Mouse (Mus musculus) granulocyte monocyte progenitor cell, adult 5-6 weeks (primary cell): ENCODE measurements around the gene Itgb7. TPM values are rescaled to one million over a fixed set of nuclear protein-coding genes. Genes with fewer than 3 reads are reported as not detected.
"Not testable (repeated sequence)": the region's sequence is repeated elsewhere in the genome, so short reads cannot be mapped to it uniquely, and the experiment has no call there.

ENCODE experiments used
- ATAC-seq: replicated peaks from 2 replicates; pipeline ENCODE4 v1.8.0; 2016; ENCODE audit warnings: mild to moderate bottlenecking, moderate TSS enrichment, inconsistent platforms; ENCODE audit not compliant: poor library complexity, severe bottlenecking
- total RNA-seq, 2 experiments: library from RNA; stranded (forward) in 1 of 2; stranded (reverse) in 1 of 2; fragments of 200-712, 200-1000 nt in 1 of 2; fragments of >200 nt in 1 of 2; fragmentation: Nextera tagmentation in 1 of 2; gene quantifications; 2 replicates each; pipeline ENCODE4 v1.2.3; 2014 to 2017

Itgb7 gene
- total RNA-seq, 2 experiments from 2014 or later, result 15.2 to 42.7 TPM

DNA sequence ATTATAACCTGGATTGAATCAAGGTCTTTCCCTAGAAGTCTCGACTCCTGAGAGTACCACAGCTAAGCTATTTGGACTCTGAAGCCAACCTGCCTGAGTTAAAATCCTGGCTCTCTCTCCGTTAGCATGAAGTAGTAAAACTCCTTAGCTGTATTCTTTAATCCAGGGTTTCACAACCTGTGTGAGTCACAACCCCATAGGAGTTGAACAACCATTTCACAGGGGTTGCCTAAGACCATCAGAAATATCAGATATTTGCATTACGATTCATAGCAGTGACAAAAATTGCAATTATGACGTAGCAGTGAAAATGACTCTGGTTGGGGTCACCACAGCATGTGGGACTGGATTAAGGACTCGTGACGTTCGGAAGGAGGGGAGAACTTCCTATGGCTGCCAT is 1.0 kb upstream of the Itgb7 start:
- peak; percentile 43 for ATAC-seq

DNA sequence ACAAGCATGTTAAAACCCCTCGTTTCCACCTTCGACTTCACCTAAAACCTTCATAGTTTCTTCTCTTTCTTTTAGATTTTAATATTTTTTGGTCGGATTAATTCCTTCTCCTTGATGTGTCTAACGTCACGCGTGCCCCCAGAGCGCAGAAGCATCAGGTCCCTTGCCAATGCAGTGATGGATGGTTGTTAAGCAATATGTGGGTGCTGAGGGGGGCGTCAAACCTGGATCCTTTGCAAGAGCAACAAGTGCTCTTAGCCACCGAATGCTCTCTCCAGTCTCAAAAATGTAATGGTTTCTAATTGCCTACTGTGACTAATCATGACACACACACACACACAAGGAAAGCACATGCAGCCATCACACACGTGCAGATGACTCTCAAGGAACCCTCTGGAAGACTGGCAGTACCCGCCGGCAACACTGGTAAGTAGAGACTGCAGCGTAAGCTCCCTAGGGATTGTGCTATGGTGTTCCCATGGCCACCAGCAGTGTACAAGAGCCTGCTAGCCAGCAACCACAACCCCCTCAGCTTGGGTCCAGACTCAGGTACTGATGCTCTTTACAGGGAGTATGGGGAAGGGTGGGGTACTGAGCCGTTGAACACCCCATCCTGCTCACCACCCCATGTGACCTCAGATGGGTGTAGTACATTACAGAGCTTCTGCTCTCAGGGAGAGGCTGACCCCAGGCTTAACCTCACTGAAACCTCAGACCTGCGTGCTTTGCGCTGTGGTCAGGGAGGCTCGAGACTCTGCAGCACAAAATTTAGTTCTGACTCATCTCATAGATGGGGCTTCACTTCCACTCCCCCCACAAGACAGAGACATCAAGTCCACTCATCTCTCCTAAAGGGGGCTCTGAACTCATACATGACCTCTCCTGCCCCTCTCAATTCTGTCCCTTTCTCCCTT is 1.1 kb downstream of the Itgb7 start:
- ATAC-seq, result peak; percentile 57

DNA sequence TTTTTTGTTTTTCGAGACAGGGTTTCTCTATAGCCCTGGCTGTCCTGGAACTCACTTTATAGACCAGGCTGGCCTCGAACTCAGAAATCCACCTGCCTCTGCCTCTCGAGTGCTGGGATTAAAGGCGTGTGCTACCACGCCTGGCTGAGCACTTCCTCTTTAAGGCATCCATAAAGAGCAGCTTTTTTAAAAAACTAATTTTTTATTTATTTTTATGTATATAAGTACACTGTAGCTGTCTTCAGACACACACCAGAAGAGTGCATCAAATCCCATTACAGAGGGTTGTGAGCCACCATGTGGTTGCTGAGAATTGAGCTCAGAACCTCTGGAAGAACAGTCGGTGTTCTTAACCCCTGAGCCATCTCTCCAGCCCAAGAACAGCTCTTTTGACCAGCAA is 6.1 kb downstream of the Itgb7 start:
- ATAC-seq, result not testable (repeated sequence)

DNA sequence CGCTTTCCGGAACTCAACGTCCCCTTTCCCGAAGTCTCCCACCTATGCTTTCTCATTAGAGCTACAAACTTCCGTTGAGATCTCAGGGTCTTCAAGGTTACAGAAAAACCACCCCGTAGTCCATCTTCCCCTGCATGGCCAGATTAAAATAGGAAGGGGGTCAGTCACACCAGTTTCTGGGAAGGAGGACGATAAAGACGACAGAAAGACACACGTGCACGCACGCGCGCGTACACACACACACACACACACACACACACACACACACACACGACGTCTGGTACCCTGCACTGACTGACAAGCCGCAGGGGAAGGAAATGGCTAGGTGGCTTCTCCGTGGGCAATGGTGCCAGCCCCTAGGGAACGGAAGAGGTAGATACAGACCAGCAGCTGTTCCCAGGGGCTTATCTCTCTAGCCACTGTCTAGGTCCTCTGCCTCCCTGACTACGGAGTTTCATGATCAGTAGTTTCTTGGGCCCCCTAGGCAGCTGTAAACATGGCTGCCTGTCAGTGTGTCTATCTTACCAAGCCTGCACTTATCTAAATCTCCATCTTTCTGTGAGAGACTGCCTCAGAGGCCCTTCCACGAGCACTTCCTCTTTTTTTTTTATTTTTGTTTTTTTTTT is 6.6 kb downstream of the Itgb7 start:
- ATAC-seq, result peak; percentile 75

DNA sequence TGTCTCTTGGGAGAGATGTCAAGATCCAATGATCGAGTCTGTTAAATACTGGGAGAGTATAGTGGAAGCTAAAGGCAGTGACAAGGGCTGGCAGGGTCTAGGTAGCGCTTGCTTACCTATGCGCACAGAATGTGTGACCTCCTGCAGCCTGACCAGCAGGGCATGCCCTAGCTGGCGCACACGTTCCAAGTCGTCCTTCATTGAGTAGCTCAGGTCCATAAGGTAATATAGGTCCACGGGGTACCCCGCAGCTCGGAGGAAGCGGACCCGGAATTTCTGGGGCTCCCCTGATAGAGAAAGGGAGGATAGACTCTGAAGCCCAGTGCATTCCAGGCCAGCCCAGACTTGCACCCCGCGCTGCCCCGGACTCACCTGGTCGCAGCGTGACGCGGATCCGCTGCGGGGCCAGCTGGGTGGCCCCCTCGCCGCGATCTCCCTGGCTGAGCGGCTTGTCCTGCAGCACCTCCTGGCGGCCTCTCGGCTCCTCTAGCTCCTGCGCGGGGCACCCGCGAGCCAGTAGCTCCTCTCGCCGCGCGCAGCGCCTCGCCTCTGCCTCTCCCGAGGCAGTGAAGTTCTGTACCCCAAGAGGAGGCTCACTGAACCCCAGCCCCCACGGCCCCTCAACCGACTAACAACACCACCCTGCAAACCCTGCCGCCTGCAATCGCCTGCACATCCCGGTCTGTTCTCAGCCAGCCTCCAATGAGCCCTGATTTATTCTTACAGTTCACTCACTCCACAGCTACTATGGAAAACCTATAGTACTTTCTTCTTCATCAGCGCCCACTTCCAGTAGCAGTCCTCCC is 7.4 kb downstream of the Itgb7 start:
- ATAC-seq, result peak; percentile 84

DNA sequence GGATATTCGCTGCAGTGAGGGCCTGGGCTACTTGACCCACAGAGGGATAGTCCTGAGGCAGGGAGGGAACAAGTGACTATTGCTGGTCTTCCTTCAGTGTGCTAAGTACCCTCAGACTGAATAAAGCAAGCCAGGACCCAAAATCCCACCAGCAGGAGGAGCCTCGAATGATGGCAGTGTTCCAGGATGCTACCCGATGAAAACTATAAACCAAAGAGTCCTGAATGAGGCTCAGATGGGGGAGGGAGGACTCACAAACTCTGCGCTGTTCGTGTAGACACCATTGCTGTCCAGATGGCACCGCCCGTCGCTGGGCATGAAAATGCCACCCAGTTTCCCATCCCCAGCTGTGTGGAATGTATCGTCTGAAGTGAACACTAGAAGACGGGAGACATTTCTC is 9.4 kb downstream of the Itgb7 start:
- ATAC-seq, result no peak

DNA sequence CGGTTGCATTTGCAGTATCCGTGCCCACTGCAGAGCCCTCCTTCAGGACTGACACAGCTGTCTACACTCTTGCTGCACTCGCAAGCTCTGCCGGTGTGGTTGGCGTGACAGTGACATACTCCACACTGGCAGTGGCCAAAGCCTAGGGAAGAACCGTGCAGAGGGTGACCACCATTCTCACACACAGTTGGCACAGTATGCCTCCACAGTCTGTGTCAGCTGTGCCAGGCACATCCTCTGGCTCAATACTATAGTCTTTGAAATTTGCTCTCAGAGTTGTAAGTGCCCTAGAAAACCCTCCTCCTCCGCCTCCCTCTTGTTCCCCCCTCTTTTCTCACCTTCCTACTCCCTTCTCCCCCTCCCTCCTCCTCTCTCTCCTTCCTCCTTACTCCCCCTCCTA is 14.4 kb downstream of the Itgb7 start:
- ATAC-seq, result no peak

DNA sequence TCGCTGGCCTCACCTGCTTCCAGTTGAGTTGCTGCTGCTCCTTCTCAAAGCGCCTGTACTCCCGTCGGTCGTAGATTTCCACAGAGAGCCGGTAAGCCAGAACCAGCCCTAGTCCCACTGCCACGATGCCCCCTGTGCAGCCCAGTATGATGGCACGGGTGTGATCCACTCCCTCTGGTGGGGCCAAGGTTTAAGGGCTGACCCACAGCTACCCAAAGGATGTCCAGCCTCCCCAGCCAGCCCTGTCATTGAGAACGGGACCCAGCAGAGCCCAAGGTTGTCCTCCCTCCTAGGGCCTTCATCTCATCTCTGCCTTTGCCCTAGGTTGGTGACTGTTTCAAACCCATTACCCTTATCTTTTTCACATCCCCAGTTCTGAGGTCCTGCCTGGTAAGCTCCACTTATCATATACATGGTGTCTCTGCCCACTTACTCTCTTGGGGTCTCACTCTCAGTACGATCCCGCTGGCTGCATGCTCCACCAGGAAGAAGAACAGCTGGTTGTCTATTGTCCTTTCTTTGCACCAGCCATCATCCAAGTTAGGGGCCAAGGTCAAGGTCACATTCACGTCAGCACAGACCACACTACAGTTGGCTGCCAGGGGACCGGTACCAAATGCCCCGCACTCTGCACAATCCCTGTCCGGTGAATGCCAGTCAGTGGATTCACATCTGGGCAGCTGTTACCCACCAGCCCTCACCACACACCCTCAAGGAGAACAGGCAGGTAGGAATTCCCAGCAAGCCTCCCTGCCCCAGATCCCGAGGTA is 15.1 kb downstream of the Itgb7 start:
- ATAC-seq, result no peak

DNA sequence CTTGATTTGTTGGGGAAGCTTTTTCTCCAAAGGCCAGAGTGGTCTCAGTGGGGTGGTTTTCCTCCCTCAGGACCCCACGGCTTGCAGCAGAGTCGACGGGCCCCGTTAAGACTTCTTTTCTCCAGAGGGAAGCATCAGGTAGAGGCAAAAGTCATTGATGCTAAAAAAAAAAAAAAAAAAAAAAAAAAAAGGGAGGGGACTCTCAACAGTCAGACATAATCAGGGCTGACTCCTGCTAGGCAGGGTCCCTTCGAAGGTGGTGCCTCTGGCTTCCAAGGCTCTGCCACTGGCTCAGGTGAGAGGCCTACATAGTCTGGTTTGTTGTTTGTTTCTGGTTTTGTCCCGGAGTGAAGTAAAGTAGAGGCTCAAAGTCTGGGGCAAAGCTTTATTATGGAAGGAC is 16.1 kb downstream of the Itgb7 start:
- no peak for ATAC-seq

DNA sequence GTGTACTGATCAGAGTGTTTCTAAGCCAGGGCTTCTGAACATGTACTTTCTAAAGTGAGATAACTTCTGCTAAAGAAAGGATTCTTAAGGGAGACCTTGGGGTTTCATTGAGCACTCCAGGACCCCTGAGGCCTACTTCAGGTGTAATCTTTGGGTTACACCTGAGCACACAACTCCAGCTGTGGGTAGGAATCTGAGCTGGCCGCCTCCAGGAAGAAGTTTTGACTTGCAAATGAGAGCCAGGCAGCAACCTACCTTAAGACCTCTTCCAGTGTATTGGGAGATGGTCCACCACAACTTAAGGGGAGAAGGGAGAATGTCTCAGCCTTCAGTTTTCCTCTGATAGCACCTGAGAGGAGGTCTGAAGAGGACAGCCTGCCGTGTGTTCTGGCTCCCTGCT is 17.6 kb downstream of the Itgb7 start:
- ATAC-seq, result no peak

DNA sequence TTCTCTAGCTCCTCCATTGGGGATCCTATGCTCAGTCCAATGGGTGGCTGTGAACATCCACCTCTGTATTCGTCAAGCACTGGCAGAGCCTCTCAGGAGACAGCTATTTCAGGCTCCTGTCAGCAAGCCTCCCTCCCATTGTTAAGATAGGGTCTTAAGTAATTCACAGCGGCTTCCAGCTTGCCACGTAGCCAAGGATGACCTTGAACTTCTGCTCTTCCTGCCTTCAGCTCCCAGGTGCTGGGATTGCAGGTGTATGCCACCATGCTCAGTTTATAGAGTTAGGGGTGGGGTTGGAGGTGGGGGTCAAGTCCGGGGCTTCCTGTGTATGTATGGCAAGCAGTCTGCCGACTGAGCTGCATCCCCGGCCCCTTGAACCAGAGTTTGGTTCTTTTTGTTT is 19.8 kb downstream of the Itgb7 start:
- ATAC-seq, result no peak

DNA sequence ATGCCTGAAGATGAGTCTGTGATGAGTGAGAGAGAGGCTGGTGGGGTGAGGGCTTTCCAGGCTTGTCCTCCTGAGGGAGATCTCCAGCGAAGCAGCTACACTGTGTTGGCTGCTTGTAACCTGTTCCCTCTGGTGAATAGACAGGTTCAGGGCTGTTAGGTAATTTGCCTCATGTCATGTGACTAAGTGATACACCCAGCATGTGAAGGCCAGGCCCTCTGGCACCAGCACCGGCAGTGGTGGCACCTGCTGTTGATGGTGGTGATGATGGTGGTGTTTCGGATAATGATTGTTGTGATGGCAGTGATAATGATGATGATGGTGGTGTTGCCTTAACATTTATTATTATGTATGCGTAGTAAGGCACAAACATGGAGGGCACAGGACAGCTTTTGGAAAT is 20.9 kb downstream of the Itgb7 start:
- no peak for ATAC-seq

DNA sequence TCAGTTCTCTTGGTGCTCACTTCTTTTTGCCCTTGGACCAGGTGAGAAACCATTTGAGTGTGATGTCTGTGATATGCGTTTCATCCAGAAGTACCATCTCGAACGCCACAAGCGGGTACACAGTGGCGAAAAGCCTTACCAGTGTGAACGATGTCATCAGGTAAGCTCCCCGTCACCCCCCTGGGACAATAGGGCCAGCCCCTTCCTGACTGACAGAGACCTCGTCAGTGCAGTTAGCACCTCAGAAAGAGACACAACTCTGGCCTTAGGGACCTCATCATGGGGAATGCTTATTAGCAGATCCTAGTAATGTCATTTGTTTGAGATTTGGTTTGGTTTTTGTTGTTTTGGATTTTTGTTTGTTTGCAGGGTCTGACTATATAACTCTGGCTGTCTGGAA is 22.6 kb downstream of the Itgb7 start:
- no peak for ATAC-seq

DNA sequence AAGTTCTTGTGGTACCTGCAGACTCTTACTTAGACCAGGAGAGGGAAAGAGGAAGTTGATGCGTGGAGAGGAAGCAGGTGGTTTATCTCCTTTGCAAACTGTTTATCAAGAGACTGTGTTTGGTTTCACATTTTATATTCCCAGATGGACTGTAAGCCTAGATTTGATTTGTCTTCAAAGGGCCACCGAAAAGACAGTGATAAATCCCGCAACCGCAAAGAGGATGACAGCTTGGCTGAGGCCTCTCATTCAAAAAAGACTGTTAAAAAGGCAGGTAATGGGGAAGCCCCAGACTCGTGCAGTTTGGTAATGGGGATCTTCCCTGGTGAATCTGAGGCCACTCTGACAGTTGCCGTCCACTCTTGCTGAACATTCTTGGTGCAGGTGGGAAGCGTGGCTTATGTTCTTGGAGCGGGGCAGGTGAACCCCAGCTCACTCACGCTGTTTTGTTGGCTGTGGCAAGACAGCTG is 23.6 kb downstream of the Itgb7 start:
- ATAC-seq, result peak; percentile 8; the same call in 1 of the 2 replicates

DNA sequence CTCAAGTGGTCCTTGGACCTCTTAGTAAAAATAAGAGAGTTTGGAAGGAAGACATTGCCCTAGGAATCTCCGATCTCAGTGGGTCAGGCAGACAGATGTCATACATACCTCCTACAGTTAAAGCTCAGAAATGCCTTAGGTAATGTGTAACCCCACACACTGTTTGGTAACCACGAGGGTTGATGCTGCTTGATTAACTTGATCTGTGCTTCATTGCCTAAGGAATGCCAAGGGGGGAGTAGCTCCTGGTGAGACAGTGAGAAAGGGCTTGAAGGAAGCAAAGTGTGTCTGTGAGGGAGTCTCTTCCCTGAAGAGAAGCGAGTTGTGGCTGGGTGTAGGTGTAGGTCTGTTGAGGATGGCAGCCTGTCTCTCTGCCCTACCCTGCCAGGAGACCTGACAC is 24.4 kb downstream of the Itgb7 start:
- no peak for ATAC-seq

DNA sequence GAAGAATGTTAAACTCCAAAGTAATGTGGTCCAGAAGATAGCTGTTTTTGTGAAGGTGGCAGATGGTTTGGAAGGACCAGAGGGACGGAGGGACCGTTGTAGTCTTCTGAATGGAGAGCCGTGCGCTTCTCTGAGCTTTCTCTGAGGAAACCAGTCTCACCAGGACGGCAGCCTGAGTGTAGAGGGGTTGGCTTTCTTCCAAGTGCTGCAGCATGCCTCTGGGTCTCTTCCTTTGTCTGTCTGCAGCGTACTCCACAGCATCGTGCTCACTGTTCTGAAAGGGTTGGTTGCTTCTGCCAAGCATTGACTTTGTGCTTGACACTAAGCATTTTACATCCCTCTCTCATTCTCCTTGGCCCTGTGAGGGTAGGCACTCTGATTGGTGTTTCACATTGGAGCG is 26.0 kb downstream of the Itgb7 start:
- no peak for ATAC-seq

DNA sequence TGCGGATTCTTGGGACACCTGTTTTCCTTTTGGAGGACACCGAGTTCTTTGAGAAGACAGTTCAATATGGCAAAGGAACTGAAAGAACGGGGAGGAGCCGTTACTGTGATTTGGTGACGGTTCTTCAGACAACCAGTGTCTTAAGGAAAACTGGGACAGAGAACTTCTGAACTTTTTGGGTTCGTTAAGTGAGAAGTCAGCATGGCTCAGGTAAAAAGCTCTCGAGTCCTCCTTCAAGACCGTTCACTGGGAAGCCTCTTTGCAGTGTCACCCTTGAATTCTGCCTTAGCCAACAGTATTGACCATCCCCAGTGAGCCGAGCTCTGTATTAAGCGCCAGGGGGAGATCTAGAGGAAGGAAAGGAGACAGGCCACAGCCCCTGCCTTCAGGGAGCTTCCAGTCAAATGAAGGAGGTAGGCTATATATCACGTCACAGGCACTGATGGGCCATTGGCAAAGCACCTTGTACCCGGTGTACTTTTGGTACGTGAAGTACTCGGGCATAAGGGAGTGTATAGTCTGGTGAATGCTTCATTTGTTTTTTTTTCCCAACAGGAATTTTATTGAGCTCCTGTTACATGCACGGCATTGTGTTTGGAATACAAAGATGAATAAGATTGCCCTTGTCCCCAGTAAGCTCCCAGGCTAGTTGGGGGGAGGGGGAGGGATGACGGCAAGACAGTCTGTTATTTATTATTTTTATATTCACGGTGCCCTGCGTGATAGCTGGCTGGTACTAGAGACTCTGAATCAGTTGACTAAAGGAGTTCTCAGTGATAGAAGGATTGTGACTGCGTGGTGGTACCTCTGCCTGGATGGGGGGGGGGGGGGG is 26.9 kb downstream of the Itgb7 start, which contains the start of gene Csad:
TSS of gene Csad (minus strand) at position 51 of the 832 bp plus-strand sequence.
- ATAC-seq, result no peak

DNA sequence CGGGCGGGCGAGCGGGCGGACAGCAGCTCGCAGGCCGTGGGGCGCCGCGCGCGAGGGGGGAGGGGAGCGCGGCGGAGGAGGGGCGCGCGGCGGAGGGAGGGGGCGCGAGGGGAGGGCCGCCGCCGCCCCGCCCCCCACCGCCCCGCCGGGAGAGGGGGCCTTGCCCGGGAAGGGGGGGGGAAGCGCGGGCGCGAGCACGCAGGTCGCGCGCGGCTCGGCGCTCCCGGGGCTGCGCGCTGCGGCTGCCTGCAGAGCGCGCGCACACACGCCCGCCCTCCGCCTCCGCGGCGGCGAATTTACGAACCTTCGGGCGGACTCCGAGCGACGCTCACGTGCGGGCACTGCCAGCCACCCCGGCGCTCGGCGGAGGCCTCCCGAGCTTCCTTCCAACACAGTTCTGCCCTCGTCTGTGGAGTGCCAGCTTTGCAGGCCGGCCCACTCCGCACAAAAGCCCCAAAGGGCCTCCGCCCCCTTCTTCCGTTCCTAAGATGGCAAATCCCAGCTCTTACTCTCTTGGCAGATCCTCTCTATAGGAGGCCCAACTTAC is 27.8 kb downstream of the Itgb7 start:
- peak; percentile 26 for ATAC-seq
